Mouse (Mus musculus): ENCODE results near the gene Nkx6-2. TPM values are rescaled to one million over a fixed set of nuclear protein-coding genes. Genes with fewer than 3 reads are reported as not detected.

Nkx6-2 gene
- polyA plus RNA-seq, 2 experiments = not detected

DNA sequence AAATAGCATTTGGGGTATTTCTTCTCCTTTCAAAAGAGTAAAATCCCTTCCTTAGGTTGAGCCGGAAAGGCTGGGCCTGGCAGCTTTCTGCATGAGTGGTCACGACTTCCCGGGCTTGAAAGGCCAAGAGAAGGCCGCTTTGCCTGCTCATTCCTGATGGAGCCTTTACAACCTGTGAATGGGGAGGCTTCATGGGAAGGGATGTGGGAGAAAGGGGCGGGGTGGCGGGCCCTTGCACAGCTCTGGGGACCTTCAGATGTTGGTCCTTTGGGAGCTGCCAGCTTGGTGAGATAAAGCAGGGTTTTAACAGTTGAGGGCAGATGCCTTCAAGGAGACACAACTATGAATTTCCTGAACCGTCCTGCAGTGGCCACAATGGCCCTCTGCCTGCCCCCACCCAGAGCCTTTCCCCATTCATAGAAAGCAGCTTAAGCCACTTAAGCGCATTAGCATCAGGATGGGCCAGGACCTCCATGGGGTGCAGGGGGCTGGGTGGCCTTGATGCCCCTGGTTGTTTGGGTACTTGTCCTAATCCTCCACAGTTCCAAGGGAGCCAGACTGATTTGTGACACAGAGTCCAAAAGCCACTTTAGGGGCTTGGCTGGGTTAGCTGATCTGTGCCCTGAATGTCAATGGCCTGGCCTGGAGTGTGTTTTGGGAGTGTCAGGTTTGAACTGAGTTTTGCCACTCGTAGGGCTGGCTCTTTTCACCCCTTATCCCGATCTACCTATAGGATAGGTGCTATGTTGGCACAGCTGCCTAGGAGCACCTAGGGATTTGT lies 25.7 kb downstream of the Nkx6-2 start:
- WGBS (ENCODE audit: insufficient replicate concordance) = 51% methylated on average over 10 of the region's 10 CpGs
- ATAC-seq (ENCODE audit: insufficient read depth) (no peak), DNase-seq (ENCODE audit: low read depth in 3 of 3, low spot score in 3 of 3) (no peak)
- no peak overlapping the region for H3K4me3 ChIP-seq (ENCODE audit: insufficient read depth in 1 of 2, low read depth in 2 of 2, low read length in 2 of 2)
- H3K27ac ChIP-seq = no peak overlapping the region
- H3K36me3 ChIP-seq (replicated peaks; ENCODE audit: control insufficient read depth, insufficient read depth, low read depth) = no peaks in the 10 kb centered on the region
- H3K9me3 ChIP-seq (ENCODE audit: control insufficient read depth, low read length) = no peaks in the 10 kb centered on the region
- H3K4me1 ChIP-seq (replicated peaks; ENCODE audit: control insufficient read depth in 2 of 2, insufficient read depth in 2 of 2, low read length in 1 of 2) = no peaks in the 10 kb centered on the region
- H3K9ac ChIP-seq (replicated peaks) = no peak overlapping the region
- no peaks in the 10 kb centered on the region for H3K27me3 ChIP-seq (ENCODE audit: control insufficient read depth, insufficient read depth, low read length)
- TF ChIP-seq CTCF (IDR thresholded peaks at IDR 0.05; ENCODE audit: low read depth) = no peak
- TF ChIP-seq EP300 (IDR thresholded peaks at IDR 0.05; ENCODE audit: low read depth) = no peak
- no peak overlapping the region for H3K4me2 ChIP-seq (ENCODE audit: low read depth)

DNA sequence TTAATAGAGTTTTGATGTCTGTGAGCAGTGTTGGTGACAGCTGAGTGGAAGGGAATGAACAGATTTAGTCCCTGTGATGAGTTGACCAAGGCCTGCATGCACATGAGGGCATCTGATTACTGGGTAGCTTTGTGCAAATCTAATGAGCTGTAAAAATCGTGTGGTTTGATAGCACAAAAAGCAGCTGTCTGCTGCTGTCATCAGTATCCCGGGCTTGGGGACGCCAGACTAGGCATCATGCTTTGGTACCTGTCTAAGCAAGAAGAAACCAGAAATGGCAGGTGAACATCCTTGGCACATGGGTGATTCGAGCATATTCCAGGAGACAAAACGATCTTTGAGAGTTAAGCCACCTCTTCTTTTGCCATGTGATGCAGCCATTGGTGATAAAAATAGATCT lies 26.3 kb downstream of the Nkx6-2 start:
- Histone ChIP-seq H3K27ac (no peak overlapping the region), H3K4me2 (ENCODE audit: low read depth) (no peak overlapping the region), H3K4me3 (ENCODE audit: insufficient read depth in 1 of 2, low read depth in 2 of 2, low read length in 2 of 2) (no peak overlapping the region), H3K4me1 (replicated peaks; ENCODE audit: control insufficient read depth in 2 of 2, insufficient read depth in 2 of 2, low read length in 1 of 2) (no peaks in the 10 kb centered on the region), H3K27me3 (ENCODE audit: control insufficient read depth, insufficient read depth, low read length) (no peaks in the 10 kb centered on the region), H3K9ac (replicated peaks) (no peak overlapping the region), H3K9me3 (ENCODE audit: control insufficient read depth, low read length) (no peaks in the 10 kb centered on the region), H3K36me3 (replicated peaks; ENCODE audit: control insufficient read depth, insufficient read depth, low read depth) (no peaks in the 10 kb centered on the region)
- DNase-seq (ENCODE audit: low read depth in 3 of 3, low spot score in 3 of 3) (no peak), ATAC-seq (ENCODE audit: insufficient read depth) (no peak)
- 57% methylated on average over 5 of the region's 5 CpGs for WGBS (ENCODE audit: insufficient replicate concordance)
- no peak for TF ChIP-seq EP300 (IDR thresholded peaks at IDR 0.05; ENCODE audit: low read depth)
- TF ChIP-seq CTCF (IDR thresholded peaks at IDR 0.05; ENCODE audit: low read depth) = no peak

DNA sequence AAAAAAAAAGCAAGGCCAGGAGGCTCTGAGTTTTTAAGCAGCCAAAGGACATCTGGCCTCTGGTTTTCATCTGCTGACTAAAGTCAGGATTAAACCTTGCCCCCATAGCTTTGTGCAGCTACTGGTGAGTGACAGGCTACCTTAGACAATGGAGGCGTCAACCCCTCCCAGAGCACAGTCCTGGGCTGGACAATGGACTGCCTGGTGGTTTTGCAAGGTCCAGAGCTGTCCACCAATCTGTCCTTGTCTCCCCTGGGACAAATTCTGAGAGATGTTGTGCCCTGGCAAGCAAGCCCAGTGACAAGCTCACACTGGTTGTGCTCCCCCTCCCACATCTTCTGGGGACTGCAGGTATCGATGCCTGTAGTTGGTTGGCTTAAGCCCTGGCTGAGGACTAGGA lies 31.1 kb downstream of the Nkx6-2 start:
- Histone ChIP-seq H3K4me1 (replicated peaks; ENCODE audit: control insufficient read depth in 2 of 2, insufficient read depth in 2 of 2, low read length in 1 of 2) (no peaks in the 10 kb centered on the region), H3K36me3 (replicated peaks; ENCODE audit: control insufficient read depth, insufficient read depth, low read depth) (no peaks in the 10 kb centered on the region), H3K4me2 (ENCODE audit: low read depth) (no peak overlapping the region), H3K27me3 (ENCODE audit: control insufficient read depth, insufficient read depth, low read length) (no peaks in the 10 kb centered on the region), H3K4me3 (ENCODE audit: insufficient read depth in 1 of 2, low read depth in 2 of 2, low read length in 2 of 2) (no peak overlapping the region), H3K27ac (no peak overlapping the region), H3K9ac (replicated peaks) (no peak overlapping the region), H3K9me3 (ENCODE audit: control insufficient read depth, low read length) (no peaks in the 10 kb centered on the region)
- 69% methylated on average over 2 of the region's 2 CpGs for WGBS (ENCODE audit: insufficient replicate concordance)
- no peak for TF ChIP-seq CTCF (IDR thresholded peaks at IDR 0.05; ENCODE audit: low read depth)
- TF ChIP-seq EP300 (IDR thresholded peaks at IDR 0.05; ENCODE audit: low read depth) = no peak
- DNase-seq (ENCODE audit: low read depth in 3 of 3, low spot score in 3 of 3) (no peak), ATAC-seq (ENCODE audit: insufficient read depth) (no peak)

- Histone ChIP-seq H3K4me3 (ENCODE audit: insufficient read depth in 1 of 2, low read depth in 2 of 2, low read length in 2 of 2) (no peak overlapping the region), H3K9ac (replicated peaks) (no peak overlapping the region), H3K4me1 (replicated peaks; ENCODE audit: control insufficient read depth in 2 of 2, insufficient read depth in 2 of 2, low read length in 1 of 2) (no peaks in the 10 kb centered on the region), H3K36me3 (replicated peaks; ENCODE audit: control insufficient read depth, insufficient read depth, low read depth) (no peaks in the 10 kb centered on the region), H3K9me3 (ENCODE audit: control insufficient read depth, low read length) (no peaks in the 10 kb centered on the region), H3K27ac (no peak overlapping the region), H3K4me2 (ENCODE audit: low read depth) (no peak overlapping the region), H3K27me3 (ENCODE audit: control insufficient read depth, insufficient read depth, low read length) (no peaks in the 10 kb centered on the region)
- WGBS (ENCODE audit: insufficient replicate concordance) = 54% methylated on average over 3 of the region's 3 CpGs
- ATAC-seq (ENCODE audit: insufficient read depth) (no peak), DNase-seq (ENCODE audit: low read depth in 3 of 3, low spot score in 3 of 3) (no peak)
- TF ChIP-seq CTCF (IDR thresholded peaks at IDR 0.05; ENCODE audit: low read depth) (no peak), EP300 (IDR thresholded peaks at IDR 0.05; ENCODE audit: low read depth) (no peak)
Measured at GRCm38 (mm10) chr7:139550086-139550783, 32.4 kb downstream of the Nkx6-2 start.

- no peak overlapping the region for H3K27ac ChIP-seq
- peak; percentile 22; the same call in 1 of the 2 replicates for ATAC-seq (ENCODE audit: insufficient read depth)
- peak in 1 of 3 experiments; percentile 1 for DNase-seq (ENCODE audit: low read depth in 3 of 3, low spot score in 3 of 3)
Measured at GRCm38 (mm10) chr7:139547325-139547724, 35.3 kb downstream of the Nkx6-2 start.

More at GRCm38 (mm10) chr7:139547325-139547724, 35.3 kb downstream of the Nkx6-2 start:
- Histone ChIP-seq H3K36me3 (replicated peaks; ENCODE audit: control insufficient read depth, insufficient read depth, low read depth) (no peaks in the 10 kb centered on the region), H3K4me1 (replicated peaks; ENCODE audit: control insufficient read depth in 2 of 2, insufficient read depth in 2 of 2, low read length in 1 of 2) (no peaks in the 10 kb centered on the region), H3K9ac (replicated peaks) (no peak overlapping the region), H3K4me2 (ENCODE audit: low read depth) (no peak overlapping the region), H3K27me3 (ENCODE audit: control insufficient read depth, insufficient read depth, low read length) (no peaks in the 10 kb centered on the region), H3K4me3 (ENCODE audit: insufficient read depth in 1 of 2, low read depth in 2 of 2, low read length in 2 of 2) (no peak overlapping the region), H3K9me3 (ENCODE audit: control insufficient read depth, low read length) (no peaks in the 10 kb centered on the region)
- WGBS (ENCODE audit: insufficient replicate concordance) = 69% methylated on average over 2 of the region's 2 CpGs
- no peak for TF ChIP-seq EP300 (IDR thresholded peaks at IDR 0.05; ENCODE audit: low read depth)
- TF ChIP-seq CTCF (IDR thresholded peaks at IDR 0.05; ENCODE audit: low read depth) = no peak

Data from liver, embryonic 14.5 days (tissue).